Mouse (Mus musculus) retina, embryonic 14.5 days (tissue): ENCODE results near the gene Umad1.

Experiments
- DNase-seq: peaks from one replicate; pipeline ENCODE4 v3.0.0-alpha.2; 2015; ENCODE audit warnings: low spot score

Umad1 gene

GRCm38 (mm10) chr6:8416802-8417569 is 157.9 kb downstream of the Umad1 start:
- DNase-seq = no peak

GRCm38 (mm10) chr6:8419485-8420186 is 160.5 kb downstream of the Umad1 start:
- no peak for DNase-seq

GRCm38 (mm10) chr6:8420187-8420503 is 161.1 kb downstream of the Umad1 start:
- no peak for DNase-seq

- no peak for DNase-seq
Measured at GRCm38 (mm10) chr6:8421421-8421820, 162.3 kb downstream of the Umad1 start.

GRCm38 (mm10) chr6:8421959-8422581 is 163.0 kb downstream of the Umad1 start:
- DNase-seq = no peak

GRCm38 (mm10) chr6:8423142-8423541 is 164.1 kb downstream of the Umad1 start:
- DNase-seq = no peak

- DNase-seq = no peak
Measured at GRCm38 (mm10) chr6:8427692-8428091, 168.6 kb downstream of the Umad1 start.

- DNase-seq = no peak
Measured at GRCm38 (mm10) chr6:8430610-8431234, 171.6 kb downstream of the Umad1 start.

- no peak for DNase-seq
Measured at GRCm38 (mm10) chr6:8433179-8433578, 174.1 kb downstream of the Umad1 start.

- DNase-seq = no peak
Measured at GRCm38 (mm10) chr6:8437937-8438336, 178.8 kb downstream of the Umad1 start.

GRCm38 (mm10) chr6:8441814-8442213 is 182.7 kb downstream of the Umad1 start:
- DNase-seq = no peak

- DNase-seq = peak; percentile 26
Measured at GRCm38 (mm10) chr6:8446786-8447185, 187.7 kb downstream of the Umad1 start.

- no peak for DNase-seq
Measured at GRCm38 (mm10) chr6:8455599-8455998, 196.5 kb downstream of the Umad1 start.

GRCm38 (mm10) chr6:8458596-8458995 is 199.5 kb downstream of the Umad1 start:
- no peak for DNase-seq

GRCm38 (mm10) chr6:8462447-8462846 is 203.4 kb downstream of the Umad1 start:
- DNase-seq = no peak

- no peak for DNase-seq
Measured at GRCm38 (mm10) chr6:8465388-8465787, 206.3 kb downstream of the Umad1 start.

- no peak for DNase-seq
Measured at GRCm38 (mm10) chr6:8465985-8466384, 206.9 kb downstream of the Umad1 start.

- DNase-seq = no peak
Measured at GRCm38 (mm10) chr6:8467667-8468337, 208.7 kb downstream of the Umad1 start.

GRCm38 (mm10) chr6:8469918-8470317 is 210.8 kb downstream of the Umad1 start:
- DNase-seq = no peak

GRCm38 (mm10) chr6:8472125-8472524 is 213.0 kb downstream of the Umad1 start:
- no peak for DNase-seq

GRCm38 (mm10) chr6:8472915-8473314 is 213.8 kb downstream of the Umad1 start:
- no peak for DNase-seq

GRCm38 (mm10) chr6:8473498-8473897 is 214.4 kb downstream of the Umad1 start:
- no peak for DNase-seq
